17 mouse cellular contexts compared by ENCODE assay signal in the genomic region with DNA sequence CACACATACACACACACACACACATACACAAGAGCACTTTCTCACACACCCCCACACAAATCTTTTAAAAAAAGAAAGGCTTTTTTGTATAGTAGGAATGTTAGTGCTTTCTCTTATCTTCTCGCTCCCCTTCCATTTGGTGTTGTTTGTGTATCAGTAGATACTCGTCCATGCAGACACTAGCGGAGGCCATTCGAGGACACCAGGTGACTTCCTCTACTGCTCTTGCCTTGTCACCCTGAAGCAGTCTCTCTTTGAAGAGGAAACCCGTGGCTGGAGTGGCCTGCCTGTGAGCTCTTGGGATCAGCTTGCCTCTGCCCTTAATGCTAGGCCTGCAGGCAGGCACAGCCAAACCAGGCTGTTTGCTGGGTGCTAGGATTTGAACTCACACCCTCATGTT.
"Had no signal": no experiment of that assay in that cellular context is flagged by ENCODE, and none has a peak within 500 bp of the region (broad histone marks: within the 10 kb centered on the region; RNA-seq: fewer than 3 reads in every experiment).

No protein-coding gene starts in this region.

- H3K36me3 ChIP-seq: limb, embryonic 12.5 days; liver, embryonic 15.5 days; midbrain, embryonic 10.5 days; neural tube, embryonic 15.5 days had no signal

- H3K4me1 ChIP-seq: limb, embryonic 12.5 days; midbrain, embryonic 10.5 days; neural tube, embryonic 15.5 days had no signal

- ATAC-seq: intestine, embryonic 16.5 days had no signal

- H3K4me3 ChIP-seq: left cerebral cortex, adult 2 months; limb, embryonic 12.5 days; liver, embryonic 15.5 days; midbrain, embryonic 10.5 days; myocyte; neural tube, embryonic 15.5 days had no signal

- H3K9ac ChIP-seq: limb, embryonic 12.5 days; liver, embryonic 15.5 days; neural tube, embryonic 15.5 days had no signal

- DNase-seq: kidney, adult 8-10 months; kidney, postnatal 25 days; lung, adult 2 months; lung, postnatal 10 days; lung, postnatal 4 days; midbrain, embryonic 14.5 days; right cerebral cortex, adult 18-20 months; right cerebral cortex, postnatal 25 days; thymus, adult 18-20 months; thymus, postnatal 25 days had no signal

- H3K27me3 ChIP-seq: limb, embryonic 12.5 days; liver, embryonic 15.5 days; neural tube, embryonic 15.5 days had no signal

- H3K27ac ChIP-seq: left cerebral cortex, adult 2 months; limb, embryonic 12.5 days; liver, embryonic 15.5 days; midbrain, embryonic 10.5 days; neural tube, embryonic 15.5 days had no signal

- H3K9me3 ChIP-seq: limb, embryonic 12.5 days; liver, embryonic 15.5 days; midbrain, embryonic 10.5 days; neural tube, embryonic 15.5 days had no signal
